Mouse (Mus musculus): ENCODE measurements around the gene Cd2bp2.

The Cd2bp2 gene

DNA sequence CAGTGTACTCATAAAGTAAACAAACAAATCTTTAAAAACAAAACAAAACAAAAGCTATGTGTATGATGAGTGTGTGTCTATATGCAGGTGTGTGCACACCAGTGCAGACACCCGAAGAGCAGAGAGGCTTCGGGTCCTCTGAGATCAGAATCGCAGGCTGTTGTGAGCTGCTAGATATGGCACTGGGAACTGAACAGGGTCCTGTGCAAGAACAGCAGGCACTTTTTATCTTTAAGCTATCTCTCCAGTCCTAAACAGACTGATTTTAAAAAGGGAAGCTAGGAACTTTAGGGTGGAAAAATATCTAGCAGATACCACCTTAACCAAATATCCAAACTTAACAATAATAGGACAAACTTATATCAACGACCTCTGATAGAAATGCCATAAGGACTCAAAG is 53.2 kb downstream of the Cd2bp2 start:
- no peak for DNase-seq (ENCODE audit: low spot score in 2 of 2)

DNA sequence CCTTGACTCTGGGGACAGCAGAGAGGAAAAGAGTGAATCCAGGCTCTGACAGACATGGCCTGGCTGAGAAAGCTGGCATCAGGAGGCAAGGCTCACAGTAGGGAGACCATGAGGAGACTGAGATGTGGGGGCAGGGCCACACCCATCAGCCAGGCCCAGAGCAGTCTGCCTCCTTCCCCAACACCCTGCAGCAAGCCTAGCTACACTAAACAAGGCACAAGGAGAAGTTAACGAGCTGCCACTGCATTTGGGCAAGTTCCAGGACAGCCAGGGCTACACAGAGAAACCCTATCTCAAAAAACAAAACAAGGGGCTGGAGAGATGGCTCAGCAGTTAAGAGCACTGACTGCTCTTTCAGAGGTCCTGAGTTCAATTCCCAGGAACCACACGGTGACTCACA is 53.6 kb downstream of the Cd2bp2 start:
- DNase-seq (ENCODE audit: low spot score in 2 of 2) = no peak
